Mouse (Mus musculus) CD8-positive naive resting alpha-beta T cell, adult 2 months (primary cell): ENCODE measurements around the gene Prr3.
A peak's percentile ranks its signal among the peaks of the same experiment; 100 is the strongest.
"Not testable (repeated sequence)": the region's sequence is repeated elsewhere in the genome, so short reads cannot be mapped to it uniquely, and the experiment has no call there.

Source experiments
- DNase-seq, 2 experiments: peaks; one replicate each; pipeline ENCODE4 v3.0.0; 2022; ENCODE audit warnings: low read depth in 2 of 2, low spot score in 2 of 2

The Prr3 gene

GRCm38 (mm10) chr17:35999356-35999755, 19.3 kb upstream of the Prr3 start:
- DNase-seq, result peak; percentile 91 to 92

- no peak for DNase-seq
Observed at GRCm38 (mm10) chr17:35998545-35999305, 18.7 kb upstream of the Prr3 start.

- DNase-seq, result no peak
Observed at GRCm38 (mm10) chr17:35997713-35998510, 17.9 kb upstream of the Prr3 start.

- peak; percentile 99 for DNase-seq
Observed at GRCm38 (mm10) chr17:35996949-35997348, 16.9 kb upstream of the Prr3 start.

GRCm38 (mm10) chr17:35994879-35995240, 14.8 kb upstream of the Prr3 start:
- DNase-seq, result no peak

GRCm38 (mm10) chr17:35994175-35994878, 14.3 kb upstream of the Prr3 start:
- peak; percentile 37 to 57 for DNase-seq

GRCm38 (mm10) chr17:35993675-35994074, 13.6 kb upstream of the Prr3 start:
- DNase-seq, result peak; percentile 81 to 84

- no peak for DNase-seq
Observed at GRCm38 (mm10) chr17:35991781-35992180, 11.7 kb upstream of the Prr3 start.

- DNase-seq, result no peak
Observed at GRCm38 (mm10) chr17:35981776-35982175, 1.7 kb upstream of the Prr3 start.

- DNase-seq, result peak in 1 of 2 experiments; percentile 43
Observed at GRCm38 (mm10) chr17:35980363-35980754, 323 bp upstream of the Prr3 start.

- no peak for DNase-seq
Observed at GRCm38 (mm10) chr17:35978811-35979400, 1.1 kb downstream of the Prr3 start.

- DNase-seq, result no peak
Observed at GRCm38 (mm10) chr17:35972131-35972530, 7.9 kb downstream of the Prr3 start.

GRCm38 (mm10) chr17:35969418-35970389, 10.3 kb downstream of the Prr3 start, which contains the start of gene Abcf1:
TSS of gene Abcf1 (minus strand) at chr17:35969761.
- peak; percentile 99 to 100 for DNase-seq

GRCm38 (mm10) chr17:35967621-35968020, 12.4 kb downstream of the Prr3 start:
- DNase-seq, result no peak

- no peak for DNase-seq
Observed at GRCm38 (mm10) chr17:35963279-35963678, 16.8 kb downstream of the Prr3 start.

GRCm38 (mm10) chr17:35958533-35959223, 21.4 kb downstream of the Prr3 start:
- no peak for DNase-seq

- DNase-seq, result no peak
Observed at GRCm38 (mm10) chr17:35954665-35955064, 25.4 kb downstream of the Prr3 start.

- not testable (repeated sequence) for DNase-seq
Observed at GRCm38 (mm10) chr17:35952559-35952958, 27.5 kb downstream of the Prr3 start.

- not testable (repeated sequence) for DNase-seq
Observed at GRCm38 (mm10) chr17:35950946-35951345, 29.1 kb downstream of the Prr3 start.
